8 mouse cellular contexts compared by ENCODE assay signal in genomic region chr10:93162972-93163660, GRCm38 (mm10). TPM values are rescaled to one million over a fixed set of nuclear protein-coding genes. Genes with fewer than 3 reads are reported as not detected.
DNase-seq lines count a peak whose midpoint lies in the region; ATAC-seq and TF ChIP-seq lines count a peak whose summit lies in the region.

No protein-coding gene starts in this region.

- 37% methylated on average over 7 of the region's 7 CpGs for WGBS in thymus, adult 2 months
- 27% methylated on average over 7 of the region's 7 CpGs for WGBS in liver, embryonic 14.5 days (ENCODE audit: insufficient replicate concordance)

- peak overlapping the region; percentile 75 for H3K4me2 ChIP-seq in liver, embryonic 14.5 days (ENCODE audit: low read depth)

- no peak for TF ChIP-seq CTCF in gastrocnemius, adult 2 months (IDR thresholded peaks at IDR 0.05)
- no peak for TF ChIP-seq CTCF in thymus, adult 2 months (IDR thresholded peaks at IDR 0.05; ENCODE audit: borderline replicate concordance, control insufficient read depth, extremely low read depth, insufficient read depth, low read length, poor library complexity)
- TF ChIP-seq CTCF in liver, embryonic 14.5 days (IDR thresholded peaks at IDR 0.05; ENCODE audit: low read depth) = peak; percentile 34

- peak overlapping the region; percentile 96; the same call in 1 of the 2 replicates for H3K27ac ChIP-seq in gastrocnemius, adult 2 months
- no peak overlapping the region for H3K27ac ChIP-seq in thymus, adult 2 months (ENCODE audit: control insufficient read depth, insufficient read depth, low read length)
- no peak overlapping the region for H3K27ac ChIP-seq in liver, embryonic 14.5 days

- intact Hi-C loops in gastrocnemius, adult 2 months (cut with DNase I) = loop anchor here (5.0 kb wide), 3 partner anchors 69 to 264 kb away; no protein-coding TSS in a partner anchor

- no peaks in the 10 kb centered on the region for H3K36me3 ChIP-seq in thymus, adult 2 months (ENCODE audit: control insufficient read depth, insufficient read depth, low read length)
- H3K36me3 ChIP-seq in liver, embryonic 14.5 days (replicated peaks; ENCODE audit: control insufficient read depth, insufficient read depth, low read depth) = no peaks in the 10 kb centered on the region

- H3K4me1 ChIP-seq in thymus, adult 2 months (replicated peaks; ENCODE audit: control insufficient read depth, insufficient read depth, low read length) = peaks cover 15% of the 10 kb centered on the region
- peaks cover 33 to 49% of the 10 kb centered on the region in 2 experiments for H3K4me1 ChIP-seq in liver, embryonic 14.5 days (replicated peaks; ENCODE audit: control insufficient read depth in 2 of 2, insufficient read depth in 2 of 2, low read length in 1 of 2)

- TF ChIP-seq POLR2A in thymus, adult 2 months (IDR thresholded peaks at IDR 0.05; ENCODE audit: control insufficient read depth, extremely low read depth, insufficient read depth, low read length, poor library complexity) = no peak

- TF ChIP-seq EP300 in liver, embryonic 14.5 days (IDR thresholded peaks at IDR 0.05; ENCODE audit: low read depth) = no peak

- no peak for DNase-seq in gastrocnemius, adult 2 months
- no peak for DNase-seq in gastrocnemius, adult 18-20 months (ENCODE audit: low spot score)
- no peak for DNase-seq in thymus, adult 2 months
- DNase-seq in thymus, postnatal 25 days = no peak
- no peak for DNase-seq in liver, embryonic 14.5 days (ENCODE audit: low read depth in 3 of 3, low spot score in 3 of 3)
- DNase-seq in adipocyte (ENCODE audit: low spot score) = no peak
- no peak for DNase-seq in right cerebral cortex, postnatal 25 days

- H3K4me3 ChIP-seq in gastrocnemius, adult 2 months = peak overlapping the region; percentile 98
- peak overlapping the region; percentile 28 for H3K4me3 ChIP-seq in thymus, adult 2 months (ENCODE audit: control insufficient read depth, insufficient read depth, low read length)
- peak overlapping the region; percentile 90 to 99 for H3K4me3 ChIP-seq in liver, embryonic 14.5 days (ENCODE audit: insufficient read depth in 1 of 2, low read depth in 2 of 2, low read length in 2 of 2)

- H3K9me3 ChIP-seq in liver, embryonic 14.5 days (ENCODE audit: control insufficient read depth, low read length) = no peaks in the 10 kb centered on the region

- peak overlapping the region; percentile 100 for H3K9ac ChIP-seq in liver, embryonic 14.5 days (replicated peaks)

- H3K27me3 ChIP-seq in thymus, adult 2 months (ENCODE audit: control insufficient read depth, insufficient read depth, low read length) = no peaks in the 10 kb centered on the region
- no peaks in the 10 kb centered on the region for H3K27me3 ChIP-seq in liver, embryonic 14.5 days (ENCODE audit: control insufficient read depth, insufficient read depth, low read length)

- ATAC-seq in liver, embryonic 14.5 days (ENCODE audit: insufficient read depth) = no peak
- no peak for ATAC-seq in erythroid progenitor cell, adult 5-6 weeks (replicated peaks; ENCODE audit: low FRiP score, poor library complexity, severe bottlenecking)

RNA-seq across cellular contexts. Expression of gene Cdk17, which starts 2.4 kb away (rescaled TPM):
- total RNA-seq in gastrocnemius, adult 2 months (2021) = 1 to 10 TPM; 5.4 to 6.1 TPM
- 1 to 10 TPM; 4.0 to 8.0 TPM for total RNA-seq in gastrocnemius, adult 18-20 months (2021)
- polyA plus RNA-seq in thymus, adult 2 months (2012; rRNA removed) = 79.2 and 79.5 TPM in 2 replicates
- 7.2 and 10.5 TPM in 2 replicates for polyA plus RNA-seq in liver, embryonic 14.5 days (2012; rRNA removed)
- polyA plus RNA-seq in liver, embryonic 14.5 days (2014; fragmentation: Nextera tagmentation; extraction: Ambion mirVana) = 12.9 and 15.1 TPM in 2 replicates
- total RNA-seq in erythroid progenitor cell, adult 5-6 weeks (2015; ENCODE audit: low replicate concordance) = 65.2 and 109 TPM in 2 replicates
- 61.7 and 79.3 TPM in 2 replicates for total RNA-seq in erythroid progenitor cell, adult 5-6 weeks (2017; ENCODE audit: low replicate concordance)

Comparison
In these comparisons a context has a peak if more than half of its experiments do, and no peak if none do; other contexts are left out.
1. H3K4me3 ChIP-seq: peak in every context shown above with its lines; median percentile 98 in gastrocnemius, adult 2 months; 94 in liver, embryonic 14.5 days; 28 in thymus, adult 2 months.
2. RNA of gene Cdk17, which starts 2.4 kb away (total RNA-seq): 61.7 to 109 TPM in erythroid progenitor cell, adult 5-6 weeks; 4.0 to 8.0 TPM in gastrocnemius, adult 18-20 months and 5.4 to 6.1 TPM in gastrocnemius, adult 2 months; every median in the first group is over 4 times any median in the second.